Mouse (Mus musculus) MEL (cell line): ENCODE results near the gene Tarsl2. TPM values are rescaled to one million over a fixed set of nuclear protein-coding genes. Genes with fewer than 3 reads are reported as not detected.
A peak's percentile ranks its signal among the peaks of the same experiment; 100 is the strongest.

Source experiments
- DNase-seq: peaks from one replicate; pipeline ENCODE4 v3.0.0; 2011; ENCODE audit warnings: low read depth, low spot score
- H3K27ac ChIP-seq: 2 replicates; pipeline ENCODE4 v1.5.1; 2012; ENCODE audit warnings: low read depth, mild to moderate bottlenecking, control low read depth, low read length, moderate library complexity; ENCODE audit not compliant: control insufficient read depth
- H3K27me3 ChIP-seq, 2 experiments: fragments of 150-350 bp in 1 of 2; sonication (generic) in 1 of 2; 2 replicates each; pipeline ENCODE4 v1.6.1; 2012; ENCODE audit warnings: low read length in 2 of 2, mild to moderate bottlenecking in 2 of 2, improper control_type of control experiment in 1 of 2, moderate library complexity in 1 of 2; ENCODE audit not compliant: insufficient read depth in 2 of 2, control insufficient read depth in 1 of 2
- H3K36me3 ChIP-seq, 2 experiments: 2 replicates each; pipeline ENCODE4 v1.6.1; 2012 to 2014; ENCODE audit warnings: low read length in 2 of 2, improper control_type of control experiment in 1 of 2, inconsistent platforms in 1 of 2, mild to moderate bottlenecking in 1 of 2; ENCODE audit not compliant: insufficient read depth in 2 of 2, control insufficient read depth in 1 of 2
- H3K4me1 ChIP-seq, 2 experiments: fragments of 150-350 bp in 1 of 2; sonication (generic) in 1 of 2; 2 replicates each; pipeline ENCODE4 v1.6.1; 2012; ENCODE audit warnings: low read length in 2 of 2, improper control_type of control experiment in 1 of 2, mild to moderate bottlenecking in 1 of 2; ENCODE audit not compliant: insufficient read depth in 2 of 2, control insufficient read depth in 1 of 2
- H3K4me3 ChIP-seq, 2 experiments: fragments of 150-350 bp in 1 of 2; sonication (generic) in 1 of 2; 2 replicates each; pipeline ENCODE4 v1.5.1; 2012; ENCODE audit warnings: low read depth in 2 of 2, low read length in 2 of 2, mild to moderate bottlenecking in 2 of 2, moderate library complexity in 2 of 2, control low read depth in 1 of 2, improper control_type of control experiment in 1 of 2; ENCODE audit not compliant: control insufficient read depth in 1 of 2, insufficient read depth in 1 of 2
- H3K79me2 ChIP-seq: 2 replicates; pipeline ENCODE4 v1.6.1; 2012; ENCODE audit warnings: mild to moderate bottlenecking, low read length, moderate library complexity; ENCODE audit not compliant: control insufficient read depth, poor library complexity, insufficient read depth
- H3K9ac ChIP-seq: 2 replicates; pipeline ENCODE4 v1.6.1; 2012; ENCODE audit warnings: low read depth, mild to moderate bottlenecking, control low read depth, low read length, moderate library complexity; ENCODE audit not compliant: control insufficient read depth, poor library complexity, severe bottlenecking
- H3K9me3 ChIP-seq: fragments of 150-350 bp; sonication (generic); replicated peaks from 2 replicates; pipeline ENCODE4 v1.6.1; 2012; ENCODE audit warnings: mild to moderate bottlenecking, low read length, improper control_type of control experiment, moderate library complexity; ENCODE audit not compliant: insufficient read depth
- CHD1 ChIP-seq: IDR thresholded peaks from 2 replicates; pipeline ENCODE4 v1.6.1; 2012; ENCODE audit warnings: low read depth, mild to moderate bottlenecking, inconsistent platforms, low read length, improper control_type of control experiment
- CTCF ChIP-seq, 3 experiments: IDR thresholded peaks in 2 of 3; conservative IDR thresholded peaks in 1 of 3; 2 replicates each; pipeline ENCODE4 v1.5.1; 2011 to 2012; ENCODE audit warnings: low read length in 3 of 3, low read depth in 2 of 3, mild to moderate bottlenecking in 2 of 3, improper control_type of control experiment in 1 of 3, inconsistent platforms in 1 of 3, mixed read lengths in 1 of 3, moderate library complexity in 1 of 3; ENCODE audit not compliant: control insufficient read depth in 1 of 3, insufficient read depth in 1 of 3, poor library complexity in 1 of 3, severe bottlenecking in 1 of 3
- MAX ChIP-seq: IDR thresholded peaks from 2 replicates; pipeline ENCODE4 v1.6.1; 2011; ENCODE audit warnings: low read length, improper control_type of control experiment
- MXI1 ChIP-seq: IDR thresholded peaks from 2 replicates; pipeline ENCODE4 v1.6.1; 2011; ENCODE audit warnings: mild to moderate bottlenecking, low read depth, low read length, improper control_type of control experiment
- NELFE ChIP-seq: IDR thresholded peaks from 2 replicates; pipeline ENCODE4 v1.6.1; 2011; ENCODE audit warnings: low read depth, low read length, improper control_type of control experiment
- POLR2AphosphoS5 ChIP-seq: IDR thresholded peaks from 2 replicates; pipeline ENCODE4 v1.6.1; 2012; ENCODE audit warnings: low read depth, borderline replicate concordance, mild to moderate bottlenecking, inconsistent platforms, low read length, moderate library complexity, mixed read lengths
- RAD21 ChIP-seq: IDR thresholded peaks from 2 replicates; pipeline ENCODE4 v1.6.1; 2011; ENCODE audit warnings: mild to moderate bottlenecking, low read depth, low read length, improper control_type of control experiment
- RCOR1 ChIP-seq: IDR thresholded peaks from 2 replicates; pipeline ENCODE4 v1.6.1; 2012; ENCODE audit warnings: low read depth, mild to moderate bottlenecking, inconsistent platforms, low read length, improper control_type of control experiment
- SIN3A ChIP-seq: IDR thresholded peaks from 2 replicates; pipeline ENCODE4 v1.6.1; 2012; ENCODE audit warnings: low read length, improper control_type of control experiment, inconsistent platforms
- SMC3 ChIP-seq: IDR thresholded peaks from 2 replicates; pipeline ENCODE4 v1.6.1; 2011; ENCODE audit warnings: low read depth, low read length, improper control_type of control experiment
- TBP ChIP-seq: IDR thresholded peaks from 2 replicates; pipeline ENCODE4 v1.8.0; 2011; ENCODE audit warnings: low read depth, low read length, improper control_type of control experiment
- ZC3H11A ChIP-seq: IDR thresholded peaks from 2 replicates; pipeline ENCODE4 v1.6.1; 2012; ENCODE audit warnings: low read depth, mild to moderate bottlenecking, inconsistent platforms, low read length, improper control_type of control experiment
- ZKSCAN1 ChIP-seq: IDR thresholded peaks from 2 replicates; pipeline ENCODE4 v1.6.1; 2012; ENCODE audit warnings: low read depth, mild to moderate bottlenecking, inconsistent platforms, low read length, improper control_type of control experiment, moderate library complexity
- ZNF384 ChIP-seq: IDR thresholded peaks from 2 replicates; pipeline ENCODE4 v1.6.1; 2012; ENCODE audit warnings: low read depth, mild to moderate bottlenecking, inconsistent platforms, low read length, improper control_type of control experiment
- polyA plus RNA-seq, 2 experiments: library from polyadenylated mRNA; stranded (reverse) in 1 of 2; unstranded in 1 of 2; fragments of >175 nt in 1 of 2; fragments of >200 nt in 1 of 2; gene quantifications; 2 replicates each; pipeline versions ENCODE4 v1.2.1 to v1.2.4; 2012; ENCODE audit warnings: low replicate concordance in 2 of 2, low read depth in 1 of 2; ENCODE audit not compliant: insufficient read length in 2 of 2, insufficient read depth in 1 of 2, missing spikeins in 1 of 2
- total RNA-seq: library from RNA; depleted of rRNA; stranded (reverse); fragments of 300-350 nt; gene quantifications from 2 replicates; pipeline ENCODE4 v1.2.3, GENCODE M21; 2012

Tarsl2 gene
- total and polyA plus RNA-seq, 3 experiments, result 18.7 to 26.3 TPM; not detected in 1

GRCm38 (mm10) chr7:65642371-65643304 is 2.1 kb upstream of the Tarsl2 start:
- no peak overlapping the region for H3K9ac ChIP-seq
- no peak overlapping the region for H3K4me3 ChIP-seq
- peaks cover 10 to 37% of the 10 kb centered on the region in 2 experiments for H3K4me1 ChIP-seq
- H3K9me3 ChIP-seq, result no peaks in the 10 kb centered on the region
- H3K27ac ChIP-seq, result no peak overlapping the region
- peaks cover 0 to 29% of the 10 kb centered on the region in 2 experiments; a peak in 2 of 4 replicates for H3K36me3 ChIP-seq
- peaks cover 5% of the 10 kb centered on the region for H3K79me2 ChIP-seq
- peak; percentile 72 for DNase-seq
- no peaks in the 10 kb centered on the region for H3K27me3 ChIP-seq
- TF ChIP-seq MAX (no peak), CTCF (IDR thresholded peaks at IDR 0.05 in 2 of 3, conservative IDR thresholded peaks at IDR 0.05 in 1 of 3; ENCODE audit: control insufficient read depth in 1 of 3, insufficient read depth in 1 of 3, low read depth in 2 of 3, low read length in 3 of 3, poor library complexity in 1 of 3, severe bottlenecking in 1 of 3) (peak; percentile 45 to 70 (median 60)), TBP (no peak), RCOR1 (no peak), NELFE (no peak), ZC3H11A (peak; percentile 68), ZKSCAN1 (no peak), ZNF384 (peak; percentile 81), CHD1 (no peak), MXI1 (0 out of 2 replicates have a peak, but pooled peaks have one; percentile 32), SMC3 (peak; percentile 74), SIN3A (peak; percentile 57), RAD21 (peak; percentile 67), POLR2AphosphoS5 (peak; percentile 87; the same call in 1 of the 2 replicates)
- TF ChIP-seq, all 39 proteins: peak for 8

GRCm38 (mm10) chr7:65643861-65644421 is 757 bp upstream of the Tarsl2 start:
- DNase-seq, result no peak
- Histone ChIP-seq H3K36me3 (peaks cover 0 to 29% of the 10 kb centered on the region in 2 experiments; a peak in 2 of 4 replicates), H3K4me3 (peak overlapping the region; percentile 30 to 46), H3K27ac (no peak overlapping the region), H3K9me3 (no peaks in the 10 kb centered on the region), H3K79me2 (peaks cover 5% of the 10 kb centered on the region), H3K4me1 (peaks cover 10 to 37% of the 10 kb centered on the region in 2 experiments), H3K27me3 (no peaks in the 10 kb centered on the region), H3K9ac (peak overlapping the region; percentile 30)
- no peak for TF ChIP-seq SIN3A
